Mouse (Mus musculus): ENCODE measurements around the gene Mrps24. TPM values are rescaled to one million over a fixed set of nuclear protein-coding genes. Genes with fewer than 3 reads are reported as not detected.

The Mrps24 gene
- total RNA-seq (2012; rRNA removed) = 125 and 170 TPM in 2 replicates

- DNase-seq (ENCODE audit: low read depth, low spot score) = no peak
- in situ Hi-C loops (cut with MboI; ENCODE audit: low sequenced_read_pairs in 2 of 2, unreplicated experiment in 2 of 2) = no loop called here
- Histone ChIP-seq H3K9me3 (ENCODE audit: control insufficient read depth, insufficient read depth, low read depth, low read length) (no peaks in the 10 kb centered on the region), H3K27ac (ENCODE audit: insufficient read depth, low read depth, low read length, poor library complexity, severe bottlenecking) (no peak within 1 kb of the TSS), H3K36me3 (ENCODE audit: control insufficient read depth, insufficient read depth, low read length, poor library complexity, severe bottlenecking) (peaks cover 12% of the 10 kb centered on the region; the same call in 1 of the 2 replicates), H3K4me1 (ENCODE audit: control insufficient read depth in 2 of 2, insufficient read depth in 2 of 2, low read length in 2 of 2, poor library complexity in 1 of 2) (peaks cover 0 to 21% of the 10 kb centered on the region in 2 experiments; a peak in 3 of 4 replicates), H3K4me3 (ENCODE audit: insufficient read depth in 1 of 2, low read depth in 1 of 2, low read length in 2 of 2, poor library complexity in 1 of 2, severe bottlenecking in 1 of 2) (peak within 1 kb of the TSS; percentile 27 to 34; a peak in 3 of 4 replicates), H3K9ac (ENCODE audit: insufficient read depth, low read depth, low read length, poor library complexity, severe bottlenecking) (peak within 1 kb of the TSS; percentile 14; the same call in 1 of the 2 replicates)
- TF ChIP-seq MAFK (IDR thresholded peaks at IDR 0.05; ENCODE audit: insufficient read depth, low read depth, low read length) = no peak
- no peak for TF ChIP-seq CHD2 (IDR thresholded peaks at IDR 0.05; ENCODE audit: low read depth, low read length)
- no peak for TF ChIP-seq ZC3H11A (IDR thresholded peaks at IDR 0.05; ENCODE audit: borderline replicate concordance, low read depth, low read length)
- no peak for TF ChIP-seq ZNF384 (IDR thresholded peaks at IDR 0.05; ENCODE audit: low read depth, low read length)
- TF ChIP-seq HCFC1 (IDR thresholded peaks at IDR 0.05; ENCODE audit: borderline replicate concordance, insufficient read depth, low read length) = no peak
Measured at GRCm38 (mm10) chr11:5715630-5716105, at the start of gene Mrps24. TSS of gene Mrps24 (minus strand) at chr11:5715680.

GRCm38 (mm10) chr11:5762633-5762982, 47.1 kb upstream of the Mrps24 start:
- Histone ChIP-seq H3K27ac (ENCODE audit: insufficient read depth, low read depth, low read length, poor library complexity, severe bottlenecking) (peak overlapping the region; percentile 67), H3K4me3 (ENCODE audit: insufficient read depth in 1 of 2, low read depth in 1 of 2, low read length in 2 of 2, poor library complexity in 1 of 2, severe bottlenecking in 1 of 2) (peak overlapping the region; percentile 45 to 77; a peak in 3 of 4 replicates), H3K9me3 (ENCODE audit: control insufficient read depth, insufficient read depth, low read depth, low read length) (no peaks in the 10 kb centered on the region), H3K36me3 (ENCODE audit: control insufficient read depth, insufficient read depth, low read length, poor library complexity, severe bottlenecking) (no peaks in the 10 kb centered on the region; the same call in 1 of the 2 replicates), H3K9ac (ENCODE audit: insufficient read depth, low read depth, low read length, poor library complexity, severe bottlenecking) (peak overlapping the region; percentile 51; the same call in 1 of the 2 replicates), H3K4me1 (ENCODE audit: control insufficient read depth in 2 of 2, insufficient read depth in 2 of 2, low read length in 2 of 2, poor library complexity in 1 of 2) (peaks cover 0 to 2% of the 10 kb centered on the region in 2 experiments; a peak in 1 of 4 replicates)
- no peak for DNase-seq (ENCODE audit: low read depth, low spot score)
- TF ChIP-seq CHD2 (IDR thresholded peaks at IDR 0.05; ENCODE audit: low read depth, low read length) (no peak), MAFK (IDR thresholded peaks at IDR 0.05; ENCODE audit: insufficient read depth, low read depth, low read length) (no peak), HCFC1 (IDR thresholded peaks at IDR 0.05; ENCODE audit: borderline replicate concordance, insufficient read depth, low read length) (no peak), ZNF384 (IDR thresholded peaks at IDR 0.05; ENCODE audit: low read depth, low read length) (no peak), ZC3H11A (IDR thresholded peaks at IDR 0.05; ENCODE audit: borderline replicate concordance, low read depth, low read length) (no peak)
- in situ Hi-C loops (cut with MboI; ENCODE audit: low sequenced_read_pairs in 2 of 2, unreplicated experiment in 2 of 2) = no loop called here

- H3K27ac ChIP-seq (ENCODE audit: insufficient read depth, low read depth, low read length, poor library complexity, severe bottlenecking) = peak within 1 kb of the TSS; percentile 83
- H3K36me3 ChIP-seq (ENCODE audit: control insufficient read depth, insufficient read depth, low read length, poor library complexity, severe bottlenecking) = no peaks in the 10 kb centered on the region; the same call in 1 of the 2 replicates
- H3K9ac ChIP-seq (ENCODE audit: insufficient read depth, low read depth, low read length, poor library complexity, severe bottlenecking) = peak within 1 kb of the TSS; percentile 93
- peaks cover 0 to 2% of the 10 kb centered on the region in 2 experiments; a peak in 1 of 4 replicates for H3K4me1 ChIP-seq (ENCODE audit: control insufficient read depth in 2 of 2, insufficient read depth in 2 of 2, low read length in 2 of 2, poor library complexity in 1 of 2)
- no peaks in the 10 kb centered on the region for H3K9me3 ChIP-seq (ENCODE audit: control insufficient read depth, insufficient read depth, low read depth, low read length)
- DNase-seq (ENCODE audit: low read depth, low spot score) = peak; percentile 79
- H3K4me3 ChIP-seq (ENCODE audit: insufficient read depth in 1 of 2, low read depth in 1 of 2, low read length in 2 of 2, poor library complexity in 1 of 2, severe bottlenecking in 1 of 2) = peak within 1 kb of the TSS; percentile 77 to 79
- TF ChIP-seq HCFC1 (IDR thresholded peaks at IDR 0.05; ENCODE audit: borderline replicate concordance, insufficient read depth, low read length) = peak; percentile 60; the same call in 1 of the 2 replicates
- TF ChIP-seq MAFK (IDR thresholded peaks at IDR 0.05; ENCODE audit: insufficient read depth, low read depth, low read length) = no peak
- in situ Hi-C loops (cut with MboI; ENCODE audit: low sequenced_read_pairs in 2 of 2, unreplicated experiment in 2 of 2) = no loop called here
Measured at GRCm38 (mm10) chr11:5761820-5762632, 46.5 kb upstream of the Mrps24 start, which contains the start of gene Urgcp. TSS of gene Urgcp (minus strand) at chr11:5762376.

- H3K9ac ChIP-seq (ENCODE audit: insufficient read depth, low read depth, low read length, poor library complexity, severe bottlenecking) = no peak overlapping the region
- H3K9me3 ChIP-seq (ENCODE audit: control insufficient read depth, insufficient read depth, low read depth, low read length) = no peaks in the 10 kb centered on the region
- in situ Hi-C loops (cut with MboI; ENCODE audit: low sequenced_read_pairs in 2 of 2, unreplicated experiment in 2 of 2) = no loop called here
- peak; percentile 30 for DNase-seq (ENCODE audit: low read depth, low spot score)
- TF ChIP-seq ZNF384 (IDR thresholded peaks at IDR 0.05; ENCODE audit: low read depth, low read length) (no peak), ZC3H11A (IDR thresholded peaks at IDR 0.05; ENCODE audit: borderline replicate concordance, low read depth, low read length) (no peak), MAFK (IDR thresholded peaks at IDR 0.05; ENCODE audit: insufficient read depth, low read depth, low read length) (no peak), HCFC1 (IDR thresholded peaks at IDR 0.05; ENCODE audit: borderline replicate concordance, insufficient read depth, low read length) (no peak), CHD2 (IDR thresholded peaks at IDR 0.05; ENCODE audit: low read depth, low read length) (no peak)
- H3K36me3 ChIP-seq (ENCODE audit: control insufficient read depth, insufficient read depth, low read length, poor library complexity, severe bottlenecking) = no peaks in the 10 kb centered on the region
- H3K4me3 ChIP-seq (ENCODE audit: insufficient read depth in 1 of 2, low read depth in 1 of 2, low read length in 2 of 2, poor library complexity in 1 of 2, severe bottlenecking in 1 of 2) = no peak overlapping the region
- H3K27ac ChIP-seq (ENCODE audit: insufficient read depth, low read depth, low read length, poor library complexity, severe bottlenecking) = no peak overlapping the region
- peaks cover 0 to 5% of the 10 kb centered on the region in 2 experiments; a peak in 1 of 4 replicates for H3K4me1 ChIP-seq (ENCODE audit: control insufficient read depth in 2 of 2, insufficient read depth in 2 of 2, low read length in 2 of 2, poor library complexity in 1 of 2)
Measured at GRCm38 (mm10) chr11:5753755-5754154, 38.3 kb upstream of the Mrps24 start.
